Comparison of ENCODE assay signal across 9 mouse cellular contexts in the genomic region with DNA sequence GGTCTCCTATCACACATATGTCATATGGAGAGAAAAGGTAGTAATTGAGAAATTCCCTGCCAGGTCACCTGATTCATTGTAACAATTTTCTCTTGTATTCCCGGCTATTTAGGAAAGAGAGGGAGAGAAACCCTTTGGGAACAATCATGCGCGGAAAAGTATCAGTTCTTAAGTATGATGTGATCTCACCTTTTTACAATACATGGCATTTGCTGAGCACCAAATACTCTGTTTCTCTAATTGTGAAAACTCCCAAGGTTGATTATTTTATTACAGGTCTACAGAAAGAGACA. TPM values are rescaled to one million over a fixed set of nuclear protein-coding genes. Genes with fewer than 3 reads are reported as not detected.
DNase-seq lines count a peak whose midpoint lies in the region; ATAC-seq lines count a peak whose summit lies in the region.
"Had no signal": no experiment of that assay in that cellular context is flagged by ENCODE, and none has a peak within 500 bp of the region (broad histone marks: within the 10 kb centered on the region; RNA-seq: fewer than 3 reads in every experiment).

No protein-coding gene starts in this region.

- DNase-seq in kidney, postnatal 14 days, result no peak
- DNase-seq in embryonic facial prominence, embryonic 11.5 days (ENCODE audit: low spot score), result peak; percentile 1
- DNase-seq in intestine, embryonic 14.5 days (ENCODE audit: low spot score), result no peak
- DNase-seq in embryo, embryonic 9.5 days (ENCODE audit: extremely low spot score), result no peak
- DNase-seq in gastrocnemius, postnatal 4 days (ENCODE audit: low spot score in 2 of 2), result no peak
- DNase-seq in left cerebral cortex, adult 8-10 months (ENCODE audit: low spot score in 2 of 2), result no peak

- H3K27ac ChIP-seq in kidney, embryonic 15.5 days, result 0 out of 2 replicates have a peak overlapping the region, but pooled peaks have one; percentile 97
- H3K27ac ChIP-seq in embryonic facial prominence, embryonic 11.5 days (replicated peaks; ENCODE audit: low read depth, low read length), result no peak overlapping the region
- 0 out of 2 replicates have a peak overlapping the region, but pooled peaks have one; percentile 97 for H3K27ac ChIP-seq in intestine, embryonic 14.5 days (ENCODE audit: low read depth)
- peak overlapping the region; percentile 96 for H3K27ac ChIP-seq in midbrain, embryonic 16.5 days (ENCODE audit: low read length)

- no peaks in the 10 kb centered on the region for H3K9me3 ChIP-seq in kidney, embryonic 15.5 days (replicated peaks)
- H3K9me3 ChIP-seq in embryonic facial prominence, embryonic 11.5 days (replicated peaks; ENCODE audit: control insufficient read depth, low read length), result no peaks in the 10 kb centered on the region
- no peaks in the 10 kb centered on the region for H3K9me3 ChIP-seq in intestine, embryonic 14.5 days (ENCODE audit: control insufficient read depth, low read length)
- H3K9me3 ChIP-seq in midbrain, embryonic 16.5 days (replicated peaks; ENCODE audit: control insufficient read depth, low read length, poor library complexity, severe bottlenecking), result no peaks in the 10 kb centered on the region

- H3K9ac ChIP-seq in kidney, embryonic 15.5 days, result peak overlapping the region; percentile 63
- H3K9ac ChIP-seq in embryonic facial prominence, embryonic 11.5 days (replicated peaks; ENCODE audit: low read length), result peak overlapping the region; percentile 75; the same call in 1 of the 2 replicates
- H3K9ac ChIP-seq in intestine, embryonic 14.5 days (ENCODE audit: low read length), result peak overlapping the region; percentile 66
- peak overlapping the region; percentile 79 for H3K9ac ChIP-seq in midbrain, embryonic 16.5 days (ENCODE audit: low read depth, low read length)

- H3K27me3 ChIP-seq in kidney, embryonic 15.5 days, result no peaks in the 10 kb centered on the region
- no peaks in the 10 kb centered on the region for H3K27me3 ChIP-seq in embryonic facial prominence, embryonic 11.5 days (ENCODE audit: control insufficient read depth, insufficient read depth, low read length)
- H3K27me3 ChIP-seq in intestine, embryonic 14.5 days (replicated peaks; ENCODE audit: control insufficient read depth, insufficient read depth, low read length), result no peaks in the 10 kb centered on the region
- H3K27me3 ChIP-seq in midbrain, embryonic 16.5 days (ENCODE audit: control insufficient read depth, insufficient read depth, low read depth, low read length), result no peaks in the 10 kb centered on the region
- H3K27me3 ChIP-seq: Patski had no signal

- 50% methylated on average over 3 of the region's 3 CpGs for WGBS in kidney, embryonic 15.5 days
- 41% methylated on average over 3 of the region's 3 CpGs for WGBS in embryonic facial prominence, embryonic 11.5 days
- WGBS in intestine, embryonic 14.5 days, result 52% methylated on average over 3 of the region's 3 CpGs
- 43% methylated on average over 3 of the region's 3 CpGs for WGBS in midbrain, embryonic 16.5 days

- H3K36me3 ChIP-seq in kidney, embryonic 15.5 days, result no peaks in the 10 kb centered on the region
- H3K36me3 ChIP-seq in embryonic facial prominence, embryonic 11.5 days (replicated peaks; ENCODE audit: control insufficient read depth, insufficient read depth, low read depth, low read length), result no peaks in the 10 kb centered on the region
- H3K36me3 ChIP-seq in intestine, embryonic 14.5 days (ENCODE audit: control insufficient read depth, insufficient read depth, low read length), result no peaks in the 10 kb centered on the region
- no peaks in the 10 kb centered on the region for H3K36me3 ChIP-seq in midbrain, embryonic 16.5 days (ENCODE audit: control insufficient read depth, insufficient read depth, low read length)

- H3K4me2 ChIP-seq in kidney, embryonic 15.5 days, result peak overlapping the region; percentile 67
- peak overlapping the region; percentile 60; the same call in 1 of the 2 replicates for H3K4me2 ChIP-seq in embryonic facial prominence, embryonic 11.5 days (ENCODE audit: low read depth, low read length)
- peak overlapping the region; percentile 79 for H3K4me2 ChIP-seq in intestine, embryonic 14.5 days (ENCODE audit: low read length)
- peak overlapping the region; percentile 62 for H3K4me2 ChIP-seq in midbrain, embryonic 16.5 days (ENCODE audit: low read length)

- H3K4me1 ChIP-seq in kidney, embryonic 15.5 days, result peaks cover 7% of the 10 kb centered on the region; the same call in 1 of the 2 replicates
- no peaks in the 10 kb centered on the region for H3K4me1 ChIP-seq in embryonic facial prominence, embryonic 11.5 days (ENCODE audit: control insufficient read depth, insufficient read depth, low read length)
- peaks cover 8% of the 10 kb centered on the region for H3K4me1 ChIP-seq in intestine, embryonic 14.5 days (replicated peaks; ENCODE audit: control insufficient read depth, insufficient read depth, low read length)
- H3K4me1 ChIP-seq in midbrain, embryonic 16.5 days (ENCODE audit: control insufficient read depth, insufficient read depth, low read length), result peaks cover 10% of the 10 kb centered on the region

- H3K4me3 ChIP-seq in kidney, embryonic 15.5 days (replicated peaks), result peak overlapping the region; percentile 59
- peak overlapping the region; percentile 61 for H3K4me3 ChIP-seq in embryonic facial prominence, embryonic 11.5 days (ENCODE audit: low read depth, low read length)
- peak overlapping the region; percentile 70 for H3K4me3 ChIP-seq in intestine, embryonic 14.5 days (ENCODE audit: low read depth, low read length)
- peak overlapping the region; percentile 67 for H3K4me3 ChIP-seq in midbrain, embryonic 16.5 days (ENCODE audit: low read depth, low read length)

- no peak for ATAC-seq in kidney, embryonic 15.5 days (replicated peaks; ENCODE audit: low FRiP score)
- no peak for ATAC-seq in embryonic facial prominence, embryonic 11.5 days (replicated peaks; ENCODE audit: insufficient number of reproducible peaks, low FRiP score, low TSS enrichment, low read depth)
- ATAC-seq in intestine, embryonic 14.5 days (replicated peaks; ENCODE audit: low FRiP score, low TSS enrichment, low read depth), result no peak
- ATAC-seq in midbrain, embryonic 16.5 days, result no peak

RNA-seq across cellular contexts. Expression of gene Hint3, which starts 10.6 kb away (rescaled TPM):
- polyA plus RNA-seq in kidney, embryonic 15.5 days (2015; fragmentation: Nextera tagmentation; extraction: Ambion mirVana), result 27.6 and 27.7 TPM in 2 replicates
- polyA plus RNA-seq in embryonic facial prominence, embryonic 11.5 days (2014; fragmentation: Nextera tagmentation; extraction: Ambion mirVana), result 16.2 and 18.5 TPM in 2 replicates
- polyA plus RNA-seq in intestine, embryonic 14.5 days (2014; fragmentation: Nextera tagmentation; extraction: Ambion mirVana), result 21.9 and 25.4 TPM in 2 replicates
- polyA plus RNA-seq in midbrain, embryonic 16.5 days (2015; fragmentation: Nextera tagmentation; extraction: Ambion mirVana), result 19.6 and 20.2 TPM in 2 replicates
- 10 to 100 TPM; 30.6 to 31.3 TPM for total RNA-seq in gastrocnemius, postnatal 4 days (2021)
- total RNA-seq in left cerebral cortex, adult 8-10 months (2022), result 10 to 100 TPM; 43.0 to 48.8 (median 45.5) TPM

RNA-seq across cellular contexts. Expression of gene Trmt11, which starts 18.3 kb away (rescaled TPM):
- polyA plus RNA-seq in kidney, embryonic 15.5 days (2015; fragmentation: Nextera tagmentation; extraction: Ambion mirVana), result 27.4 and 30.8 TPM in 2 replicates
- 32.2 and 34.4 TPM in 2 replicates for polyA plus RNA-seq in embryonic facial prominence, embryonic 11.5 days (2014; fragmentation: Nextera tagmentation; extraction: Ambion mirVana)
- 30.6 and 31.4 TPM in 2 replicates for polyA plus RNA-seq in intestine, embryonic 14.5 days (2014; fragmentation: Nextera tagmentation; extraction: Ambion mirVana)
- polyA plus RNA-seq in midbrain, embryonic 16.5 days (2015; fragmentation: Nextera tagmentation; extraction: Ambion mirVana), result 20.3 and 21.6 TPM in 2 replicates
- 1 to 10 TPM; 6.9 to 8.2 TPM for total RNA-seq in gastrocnemius, postnatal 4 days (2021)
- total RNA-seq in left cerebral cortex, adult 8-10 months (2022), result 10 to 100 TPM in 2 of 4 experiments, 1 to 10 TPM in 2; 8.0 to 12.6 (median 10.3) TPM
